Mouse (Mus musculus) embryonic stem cell, embryonic (primary cell): ENCODE results near the gene Plcd1.

ENCODE experiments used
- CTCF ChIA-PET, 4 experiments: fragments of 300-600 bp in 2 of 4; fragments of 350-600 bp in 2 of 4; sonication (Branson Sonifier 250); formaldehyde crosslinking; loops; one replicate each; lab custom pipeline; 2022; ENCODE audit warnings: inconsistent platforms in 2 of 4; lab: Charles Lee
- POLR2A ChIA-PET, 4 experiments: fragments of 300-600 bp in 2 of 4; fragments of 350-600 bp in 2 of 4; sonication (Branson Sonifier 250); formaldehyde crosslinking; loops; one replicate each; lab custom pipeline; 2022; ENCODE audit warnings: antibody characterized with exemption in 4 of 4, inconsistent platforms in 1 of 4; lab: Charles Lee

Gene Plcd1

GRCm38 (mm10) chr9:119093419-119094295 lies at the start of gene Plcd1:
Plcd1 (minus strand) TSS chr9:119093502.
- ChIA-PET CTCF (interaction anchor here in 3 of 4 experiments (0.8 to 2.2 kb wide), 5 partner anchors 8 to 173 kb away, joined by 3 to 6 read pairs (median 4); partner anchors contain the start of gene Dlec1 (in 2 of the 3)), POLR2A (interaction anchor here in 2 of 4 experiments (0.6 to 2.5 kb wide), 11 partner anchors 8 to 248 kb away, joined by 3 to 14 read pairs (median 4); partner anchors contain the start of genes Dlec1 (in 1 of the 2) and Myd88 (in 1 of the 2))

- POLR2A ChIA-PET, result no interaction called here
- CTCF ChIA-PET, result interaction anchor here in 2 of 4 experiments (0.6 to 1.0 kb wide), 2 partner anchors 34 to 260 kb away, joined by 3 read pairs; partner anchors contain the start of gene Acvr2b (in 1 of the 2)
Measured at GRCm38 (mm10) chr9:119142066-119142465, 48.8 kb upstream of the Plcd1 start.

GRCm38 (mm10) chr9:119138836-119139235 lies 45.5 kb upstream of the Plcd1 start:
- CTCF ChIA-PET, result no interaction called here
- POLR2A ChIA-PET, result no interaction called here

GRCm38 (mm10) chr9:119130692-119131091 lies 37.4 kb upstream of the Plcd1 start:
- CTCF ChIA-PET, result no interaction called here
- POLR2A ChIA-PET, result interaction anchor here in 1 of 4 experiments (0.8 kb wide), 1 partner anchor 9 kb away, joined by 3 read pairs; no protein-coding TSS in a partner anchor

- CTCF ChIA-PET, result interaction anchor here in 1 of 4 experiments (0.6 kb wide), 1 partner anchor 289 kb away, joined by 5 read pairs; no protein-coding TSS in a partner anchor
- POLR2A ChIA-PET, result interaction anchor here in 1 of 4 experiments (0.6 kb wide), 1 partner anchor 133 kb away, joined by 4 read pairs; no protein-coding TSS in a partner anchor
Measured at GRCm38 (mm10) chr9:119128436-119129181, 35.3 kb upstream of the Plcd1 start.

GRCm38 (mm10) chr9:119122596-119123369 lies 29.5 kb upstream of the Plcd1 start:
- CTCF ChIA-PET, result interaction anchor here in 1 of 4 experiments (0.6 kb wide), 1 partner anchor 197 kb away, joined by 3 read pairs; no protein-coding TSS in a partner anchor
- POLR2A ChIA-PET, result interaction anchor here in 1 of 4 experiments (0.7 kb wide), 1 partner anchor 199 kb away, joined by 3 read pairs; no protein-coding TSS in a partner anchor

- ChIA-PET CTCF (interaction anchor here in 1 of 4 experiments (0.6 kb wide), 1 partner anchor 94 kb away, joined by 3 read pairs; no protein-coding TSS in a partner anchor), POLR2A (interaction anchor here in 1 of 4 experiments (0.6 kb wide), 1 partner anchor 18 kb away, joined by 3 read pairs; the partner anchor contains the start of gene Dlec1)
Measured at GRCm38 (mm10) chr9:119120168-119120560, 26.9 kb upstream of the Plcd1 start.

GRCm38 (mm10) chr9:119119409-119120167 lies 26.3 kb upstream of the Plcd1 start:
- ChIA-PET POLR2A (interaction anchor here in 1 of 4 experiments (0.7 kb wide), 1 partner anchor 18 kb away, joined by 3 read pairs; the partner anchor contains the start of gene Dlec1), CTCF (interaction anchor here in 2 of 4 experiments (0.6 to 0.7 kb wide), 2 partner anchors 37 to 93 kb away, joined by 3 read pairs; no protein-coding TSS in a partner anchor)

DNA sequence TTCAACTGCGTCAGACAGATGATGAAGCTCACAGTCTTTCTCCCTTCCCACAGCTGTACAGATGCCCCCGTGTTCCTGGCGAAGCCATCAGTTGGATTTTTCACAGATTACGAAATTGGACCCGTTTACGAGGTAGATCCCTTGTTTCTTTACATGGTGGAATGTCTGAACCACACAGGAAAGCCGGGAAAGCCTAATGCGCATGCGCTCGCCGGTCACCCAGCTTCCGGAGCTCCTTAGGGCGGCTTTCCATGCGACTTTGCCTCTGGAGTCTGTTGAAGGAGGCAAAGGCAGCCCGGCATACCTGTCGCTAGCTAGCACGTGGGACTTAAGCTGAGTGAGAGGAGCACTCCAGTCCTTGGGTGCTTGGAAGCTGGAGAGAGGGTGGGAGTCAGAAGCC lies 21.6 kb upstream of the Plcd1 start:
- CTCF ChIA-PET, result interaction anchor here in 2 of 4 experiments (0.6 to 1.6 kb wide), 7 partner anchors 27 to 1456 kb away, joined by 3 to 8 read pairs (median 3); no protein-coding TSS in a partner anchor
- POLR2A ChIA-PET, result interaction anchor here in 2 of 4 experiments (1.1 to 1.2 kb wide), 2 partner anchors 38 to 288 kb away, joined by 3 read pairs; no protein-coding TSS in a partner anchor

- ChIA-PET CTCF (interaction anchor here in 3 of 4 experiments (0.7 to 1.5 kb wide), 5 partner anchors 60 to 1247 kb away, joined by 4 to 7 read pairs (median 4); no protein-coding TSS in a partner anchor), POLR2A (interaction anchor here in 1 of 4 experiments (1.8 kb wide), 1 partner anchor 28 kb away, joined by 5 read pairs; no protein-coding TSS in a partner anchor)
Measured at GRCm38 (mm10) chr9:119110640-119111039, 17.3 kb upstream of the Plcd1 start.

GRCm38 (mm10) chr9:119109685-119110353 lies 16.5 kb upstream of the Plcd1 start:
- CTCF ChIA-PET, result interaction anchor here in 2 of 4 experiments (0.7 to 1.5 kb wide), 3 partner anchors 60 to 320 kb away, joined by 4 to 7 read pairs (median 6); no protein-coding TSS in a partner anchor
- POLR2A ChIA-PET, result interaction anchor here in 1 of 4 experiments (1.0 to 1.8 kb wide), 2 partner anchors 27 to 184 kb away, joined by 3 to 5 read pairs; partner anchors contain the start of gene Ctdspl

DNA sequence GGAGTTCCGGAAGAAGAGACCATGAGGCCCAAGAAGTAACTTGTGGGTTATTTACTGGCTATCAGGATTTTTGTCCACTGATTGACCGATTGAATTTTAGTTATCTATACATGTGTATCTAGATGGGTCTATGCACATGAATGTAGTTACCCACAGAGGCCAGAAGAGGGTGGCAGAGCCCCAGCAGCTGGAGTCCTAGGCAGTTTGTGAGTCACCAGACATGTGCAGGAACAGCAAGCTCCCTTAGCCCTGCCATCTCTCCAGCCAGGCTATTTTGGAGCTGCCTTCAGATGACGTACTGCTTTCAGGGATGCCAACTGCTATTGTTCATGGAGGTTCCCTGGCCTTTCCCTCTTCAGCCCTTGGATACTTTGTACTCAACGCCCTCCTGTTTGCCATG lies 14.3 kb upstream of the Plcd1 start:
- POLR2A ChIA-PET, result interaction anchor here in 2 of 4 experiments (0.8 to 1.5 kb wide), 4 partner anchors 20 to 245 kb away, joined by 3 to 4 read pairs (median 3); no protein-coding TSS in a partner anchor
- CTCF ChIA-PET, result interaction anchor here (0.6 to 2.2 kb wide), 37 partner anchors 9 to 966 kb away, joined by 3 to 17 read pairs (median 4); partner anchors contain the start of genes Acaa1b (in 3 of the 4) and Myd88 (in 2 of the 4)

GRCm38 (mm10) chr9:119102783-119103113 lies 9.4 kb upstream of the Plcd1 start:
- ChIA-PET POLR2A (interaction anchor here in 3 of 4 experiments (0.6 to 1.9 kb wide), 11 partner anchors 9 to 239 kb away, joined by 3 to 7 read pairs (median 4); partner anchors contain the start of genes Myd88 (in 2 of the 3) and Plcd1 (in 1 of the 3)), CTCF (interaction anchor here in 3 of 4 experiments (0.6 to 1.9 kb wide), 9 partner anchors 10 to 455 kb away, joined by 3 to 13 read pairs (median 5); partner anchors contain the start of gene Plcd1 (in 2 of the 3))

DNA sequence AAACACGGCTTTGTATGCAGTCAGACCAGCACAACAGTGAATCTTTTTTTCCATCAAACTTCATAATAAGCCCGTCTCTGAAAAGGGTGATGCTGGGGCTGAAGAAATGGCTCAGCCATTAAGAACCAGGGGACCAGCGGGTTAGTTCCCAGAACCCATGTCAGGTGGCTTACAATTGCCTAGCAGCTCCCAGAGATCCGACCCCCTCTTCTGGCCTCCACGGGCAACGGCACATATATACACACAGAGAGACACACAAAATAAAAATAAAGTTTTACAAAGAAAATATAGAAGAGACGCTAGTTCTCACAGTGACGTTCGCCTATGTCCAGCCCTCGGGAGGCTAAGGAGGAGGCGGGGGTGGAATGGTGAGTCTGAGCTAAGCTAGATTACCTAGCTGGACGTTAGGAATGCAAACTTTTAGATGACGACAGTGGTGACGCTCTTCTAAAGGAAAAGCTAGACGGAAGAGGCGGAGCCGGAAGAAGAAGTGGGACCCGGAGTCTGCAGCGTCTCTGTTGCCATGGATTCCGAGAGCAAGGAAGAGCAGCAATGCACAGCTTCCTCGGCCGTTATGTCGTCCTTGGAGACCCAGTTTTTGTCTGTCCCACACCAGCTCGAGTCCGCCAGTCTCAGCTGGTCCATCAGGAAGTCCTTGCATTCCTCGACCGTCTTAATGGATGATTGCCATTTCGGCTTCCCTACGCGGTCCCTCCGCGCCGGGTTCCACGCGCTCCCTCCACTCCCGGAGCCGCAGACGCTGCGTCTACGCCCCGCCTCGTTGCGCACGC lies 8.9 kb upstream of the Plcd1 start, which contains the start of gene Dlec1:
Gene Dlec1 (plus strand): TSS at position 487 of the 791 bp plus-strand sequence.
- ChIA-PET CTCF (interaction anchor here in 3 of 4 experiments (0.6 to 1.9 kb wide), 15 partner anchors 9 to 1039 kb away, joined by 3 to 13 read pairs (median 3); partner anchors contain the start of genes Plcd1 (in 3 of the 3), Acvr2b (in 1 of the 3) and Vill (in 1 of the 3)), POLR2A (interaction anchor here in 3 of 4 experiments (0.6 to 1.9 kb wide), 16 partner anchors 9 to 239 kb away, joined by 3 to 7 read pairs (median 4); partner anchors contain the start of genes Myd88 (in 2 of the 3) and Plcd1 (in 1 of the 3))
